Mouse (Mus musculus): ENCODE measurements around the gene Spast.

Gene Spast

GRCm38 (mm10) chr17:74418171-74418570, 79.4 kb downstream of the Spast start:
- in situ Hi-C loops (cut with MboI, MseI), result no loop called here

DNA sequence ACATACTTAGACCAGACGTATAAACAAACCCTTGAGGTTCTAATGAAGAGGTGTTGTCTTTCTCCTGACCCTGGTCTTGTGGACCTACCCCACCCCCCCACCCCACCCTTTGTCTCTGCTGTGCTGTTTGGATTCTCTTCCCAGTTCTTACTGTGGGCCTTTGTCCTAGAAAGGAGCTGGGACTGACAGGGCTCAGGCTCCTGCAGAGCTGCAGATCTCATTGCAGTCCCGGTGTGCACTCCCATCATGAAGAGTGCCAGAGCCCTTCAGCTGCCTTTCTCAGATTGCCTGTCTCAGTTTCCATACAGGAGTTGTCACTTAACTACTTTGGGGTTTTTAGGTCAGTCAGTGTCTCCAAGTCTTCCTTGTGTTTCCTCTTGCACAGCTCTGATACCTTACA, 81.9 kb downstream of the Spast start:
- in situ Hi-C loops (cut with MboI, MseI), result no loop called here

- in situ Hi-C loops (cut with MboI, MseI), result loop anchor here in 1 of 2 experiments (25.0 kb wide), 1 partner anchor 588 kb away; the partner anchor contains the start of gene Ltbp1
Observed at GRCm38 (mm10) chr17:74424401-74425005, 85.7 kb downstream of the Spast start.

GRCm38 (mm10) chr17:74430074-74430473, 91.3 kb downstream of the Spast start:
- in situ Hi-C loops (cut with MboI, MseI), result loop anchor here in 1 of 2 experiments (25.0 kb wide), 1 partner anchor 582 kb away; the partner anchor contains the start of gene Ltbp1

DNA sequence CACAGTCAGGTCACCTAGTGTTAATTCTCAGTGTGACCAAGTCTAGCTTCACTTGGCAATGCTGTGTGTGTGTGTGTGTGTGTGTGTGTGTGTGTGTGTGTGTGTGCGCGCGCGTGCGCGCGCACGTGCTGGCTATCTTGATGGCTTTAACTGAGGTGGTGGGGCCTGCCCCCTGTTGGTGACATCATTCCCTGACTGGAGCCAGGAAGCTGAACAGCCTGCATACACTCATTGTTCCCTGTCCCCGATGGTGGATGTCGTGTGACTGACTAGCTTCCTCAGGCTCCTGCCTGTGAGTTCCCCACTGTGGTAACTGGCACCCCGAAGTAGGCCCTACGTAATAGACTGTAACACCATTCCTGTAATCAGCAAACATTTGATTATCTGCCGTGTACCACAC, 92.7 kb downstream of the Spast start:
- in situ Hi-C loops (cut with MboI, MseI), result loop anchor here in 1 of 2 experiments (25.0 kb wide), 1 partner anchor 581 kb away; the partner anchor contains the start of gene Ltbp1

GRCm38 (mm10) chr17:74432631-74433030, 93.8 kb downstream of the Spast start:
- in situ Hi-C loops (cut with MboI, MseI), result loop anchor here in 1 of 2 experiments (25.0 kb wide), 1 partner anchor 580 kb away; the partner anchor contains the start of gene Ltbp1

GRCm38 (mm10) chr17:74437762-74438161, 99.0 kb downstream of the Spast start:
- in situ Hi-C loops (cut with MboI, MseI), result loop anchor here in 1 of 2 experiments (25.0 kb wide), 1 partner anchor 575 kb away; the partner anchor contains the start of gene Ltbp1

- in situ Hi-C loops (cut with MboI, MseI), result loop anchor here in 1 of 2 experiments (25.0 kb wide), 1 partner anchor 572 kb away; the partner anchor contains the start of gene Ltbp1
Observed at GRCm38 (mm10) chr17:74440486-74440885, 101.7 kb downstream of the Spast start.

Measured in T-helper 17 cell (primary cell).